Mouse (Mus musculus) myocyte (in vitro differentiated cells): Measurements from ENCODE around the gene Slc38a2.

Experiments used
- CEBPB ChIP-seq: IDR thresholded peaks from 2 replicates; pipeline ENCODE4 v1.6.1; 2011; ENCODE audit warnings: mild to moderate bottlenecking, moderate library complexity; ENCODE audit not compliant: poor library complexity, insufficient read depth, severe bottlenecking
- E2F4 ChIP-seq: IDR thresholded peaks from one replicate; pipeline ENCODE4 v1.6.1; 2011; ENCODE audit warnings: mild to moderate bottlenecking, control low read depth, moderate library complexity; ENCODE audit not compliant: insufficient read depth
- MAX ChIP-seq: IDR thresholded peaks from one replicate; pipeline ENCODE4 v1.6.1; 2011; ENCODE audit warnings: low read depth, mild to moderate bottlenecking, control low read depth
- MYOD1 ChIP-seq, 3 experiments: IDR thresholded peaks; one replicate each; pipeline ENCODE4 v1.6.1; 2011; ENCODE audit warnings: control low read depth in 2 of 3, low read depth in 2 of 3, mild to moderate bottlenecking in 2 of 3, moderate library complexity in 1 of 3; ENCODE audit not compliant: insufficient read length in 2 of 3, control insufficient read depth in 1 of 3
- MYOG ChIP-seq, 3 experiments: IDR thresholded peaks; one replicate each; pipeline ENCODE4 v1.6.1; 2011; ENCODE audit warnings: control low read depth in 2 of 3, low read depth in 2 of 3, mild to moderate bottlenecking in 2 of 3; ENCODE audit not compliant: insufficient read length in 2 of 3, control insufficient read depth in 1 of 3, insufficient read depth in 1 of 3
- POLR2A ChIP-seq: IDR thresholded peaks from one replicate; pipeline ENCODE4 v1.6.1; 2011; ENCODE audit warnings: low read depth, mild to moderate bottlenecking, control low read depth, moderate library complexity; ENCODE audit not compliant: insufficient read length
- POLR2AphosphoS2 ChIP-seq: IDR thresholded peaks from one replicate; pipeline ENCODE4 v1.6.1; 2011; ENCODE audit warnings: low read depth, control low read depth; ENCODE audit not compliant: insufficient read length
- REST ChIP-seq: IDR thresholded peaks from one replicate; pipeline ENCODE4 v1.6.1; 2011; ENCODE audit warnings: mild to moderate bottlenecking, control low read depth, moderate library complexity; ENCODE audit not compliant: insufficient read depth, insufficient read length
- TCF12 ChIP-seq: IDR thresholded peaks from one replicate; pipeline ENCODE4 v1.6.1; 2011; ENCODE audit warnings: mild to moderate bottlenecking, control low read depth; ENCODE audit not compliant: poor library complexity, insufficient read depth, severe bottlenecking
- TCF3 ChIP-seq: IDR thresholded peaks from one replicate; pipeline ENCODE4 v1.6.1; 2011; ENCODE audit warnings: low read depth, control low read depth; ENCODE audit not compliant: insufficient read length
- USF1 ChIP-seq: IDR thresholded peaks from one replicate; pipeline ENCODE4 v1.6.1; 2011; ENCODE audit warnings: low read depth, mild to moderate bottlenecking, control low read depth, moderate library complexity

DNA sequence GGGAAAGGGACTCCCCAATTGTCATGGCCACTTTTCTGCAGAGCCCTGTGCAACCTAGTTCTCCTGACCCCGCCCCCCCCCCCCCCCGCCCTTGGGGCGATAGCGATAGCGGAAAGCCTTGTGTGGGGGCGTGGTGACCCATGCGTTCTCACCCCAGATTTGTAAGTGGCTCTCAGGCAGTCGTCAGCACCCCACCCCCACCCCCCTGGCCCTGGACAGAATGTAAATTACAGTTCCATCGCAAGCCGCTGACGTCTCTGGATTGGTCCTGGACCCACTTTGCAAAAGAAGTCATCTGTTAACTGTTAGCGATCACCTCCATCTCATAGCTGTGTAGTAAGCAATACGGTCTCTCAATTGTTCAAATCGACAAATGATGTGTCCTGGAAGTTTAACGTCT, 52.2 kb downstream of the Slc38a2 start:
- TF ChIP-seq POLR2A (no peak), USF1 (no peak), MYOD1 (IDR thresholded peaks at IDR 0.05; ENCODE audit: control insufficient read depth in 1 of 3, insufficient read length in 2 of 3, low read depth in 2 of 3) (no peak), POLR2AphosphoS2 (no peak), E2F4 (no peak), CEBPB (no peak), MYOG (IDR thresholded peaks at IDR 0.05; ENCODE audit: control insufficient read depth in 1 of 3, insufficient read depth in 1 of 3, insufficient read length in 2 of 3, low read depth in 2 of 3) (no peak), TCF12 (no peak), REST (no peak), MAX (no peak), TCF3 (no peak)
